Mouse (Mus musculus) testis, postnatal 10 days (tissue): ENCODE results near the gene Nova2.
A peak's percentile ranks its signal among the peaks of the same experiment; 100 is the strongest.

Source experiments
- DNase-seq: peaks from one replicate; pipeline ENCODE4 v3.0.0; 2021; ENCODE audit warnings: low spot score

Gene Nova2

DNA sequence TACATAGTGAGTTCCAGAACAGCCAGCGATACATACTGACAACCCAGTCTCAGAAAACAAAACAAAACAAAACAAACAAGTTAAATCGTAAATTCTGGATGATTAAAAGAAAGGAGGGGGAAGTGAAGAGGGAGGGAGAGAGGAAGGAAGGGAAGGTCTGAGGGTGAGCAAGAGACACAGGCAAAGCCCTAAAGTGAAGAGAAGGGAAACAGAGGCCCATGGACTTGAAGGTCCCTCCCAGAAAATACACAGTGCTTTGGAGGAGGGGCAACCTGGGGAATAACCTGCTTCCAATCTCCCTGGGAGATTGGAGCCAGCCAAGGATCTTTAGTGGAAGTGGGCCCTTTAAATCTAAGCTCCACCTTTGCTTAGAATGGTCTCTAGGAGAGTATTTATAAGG lies 61.4 kb downstream of the Nova2 start, which contains the start of gene Nanos2:
Gene Nanos2, plus strand, starts transcription at position 301 of the 400 bp plus-strand sequence.
- DNase-seq: no peak

DNA sequence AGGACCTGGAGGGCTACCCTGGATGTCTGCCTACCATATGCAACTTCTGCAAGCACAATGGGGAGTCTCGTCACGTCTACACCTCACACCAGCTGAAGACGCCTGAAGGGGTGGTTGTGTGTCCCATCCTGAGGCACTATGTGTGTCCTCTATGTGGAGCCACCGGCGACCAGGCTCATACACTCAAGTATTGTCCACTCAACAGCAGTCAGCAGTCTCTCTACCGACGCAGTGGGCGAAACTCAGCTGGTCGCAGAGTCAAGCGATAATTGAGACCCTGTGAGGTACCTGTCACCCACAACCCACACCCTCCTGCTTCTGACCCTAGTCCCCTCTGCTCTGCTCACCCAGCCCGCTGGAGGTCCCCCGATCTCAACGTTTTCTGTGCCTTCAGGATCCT lies 62.1 kb downstream of the Nova2 start:
- DNase-seq: no peak

DNA sequence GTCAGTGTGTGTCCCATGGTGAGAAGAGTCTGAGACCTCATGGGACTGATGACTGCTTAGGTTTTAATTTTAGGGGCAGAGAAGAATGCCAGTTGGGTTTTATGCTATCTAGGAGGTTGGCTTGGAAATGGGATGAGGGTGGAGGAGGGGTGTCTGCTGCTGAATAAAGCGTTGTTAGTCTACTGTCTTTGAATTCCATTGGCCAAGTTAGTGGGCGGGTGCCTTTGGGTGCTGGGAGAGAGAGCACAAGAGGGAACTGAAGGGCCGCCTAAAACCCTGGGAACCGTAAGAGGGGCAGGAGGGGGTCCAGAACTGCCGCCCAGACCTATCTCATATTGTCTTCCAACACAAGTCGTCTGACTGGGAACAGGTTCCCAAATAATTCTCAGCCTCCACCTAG lies 63.1 kb downstream of the Nova2 start:
- no peak for DNase-seq

DNA sequence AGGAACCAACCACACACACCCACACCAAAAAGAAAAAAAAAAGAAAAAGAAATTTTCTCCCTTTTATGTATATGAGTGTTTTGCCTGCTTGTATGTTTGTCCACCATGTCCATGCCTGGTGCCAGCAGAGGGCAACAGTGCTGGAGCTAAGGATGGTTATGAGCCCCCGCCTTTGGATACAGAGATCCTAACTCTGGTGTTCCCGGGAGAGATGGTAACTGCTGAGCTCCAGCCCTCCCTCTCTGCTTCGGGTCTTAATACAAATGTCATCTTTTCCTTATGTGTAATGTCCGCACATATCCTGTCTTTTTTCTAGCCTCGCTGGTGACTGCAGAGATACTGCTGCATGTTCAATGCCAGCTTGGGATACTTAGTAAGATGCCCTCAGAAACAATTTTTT lies 64.3 kb downstream of the Nova2 start:
- DNase-seq: no peak

DNA sequence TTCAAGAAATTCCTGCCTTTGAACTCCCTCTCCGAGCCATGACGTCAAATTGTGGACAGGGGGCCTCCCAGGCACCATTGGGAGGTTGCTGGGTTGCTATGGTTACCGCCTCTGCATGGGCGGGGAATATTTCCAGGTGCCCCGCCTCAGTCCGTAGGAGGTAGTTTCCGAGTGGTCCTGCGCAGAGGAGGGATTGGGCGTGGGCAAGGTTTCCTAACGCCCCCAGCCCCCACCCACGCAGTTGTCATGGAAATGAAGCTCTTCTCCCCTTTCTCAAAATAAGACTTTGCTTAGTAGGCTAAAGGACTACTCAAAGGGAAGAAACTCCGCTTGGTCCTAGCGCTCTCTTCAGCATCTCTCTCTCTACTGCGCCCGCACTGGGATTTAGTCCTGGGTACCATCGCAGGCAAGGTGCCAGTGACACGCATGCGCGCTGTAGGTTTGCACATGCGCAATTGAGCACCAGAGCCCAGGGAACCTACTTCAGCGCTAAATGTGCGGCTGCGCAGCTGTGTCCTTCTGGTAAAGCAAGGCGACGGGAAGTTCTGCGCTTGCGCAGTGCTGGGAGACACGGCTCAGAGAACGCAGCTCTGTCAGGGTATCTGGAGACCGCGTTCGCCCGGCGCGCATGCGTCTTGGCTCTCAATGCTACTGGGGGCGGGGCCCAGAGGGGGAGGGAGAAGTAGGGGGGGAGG lies 65.1 kb downstream of the Nova2 start, which contains the start of gene Mypop:
Gene Mypop, plus strand, starts transcription at position 645 of the 695 bp plus-strand sequence.
- peak; percentile 99 for DNase-seq

DNA sequence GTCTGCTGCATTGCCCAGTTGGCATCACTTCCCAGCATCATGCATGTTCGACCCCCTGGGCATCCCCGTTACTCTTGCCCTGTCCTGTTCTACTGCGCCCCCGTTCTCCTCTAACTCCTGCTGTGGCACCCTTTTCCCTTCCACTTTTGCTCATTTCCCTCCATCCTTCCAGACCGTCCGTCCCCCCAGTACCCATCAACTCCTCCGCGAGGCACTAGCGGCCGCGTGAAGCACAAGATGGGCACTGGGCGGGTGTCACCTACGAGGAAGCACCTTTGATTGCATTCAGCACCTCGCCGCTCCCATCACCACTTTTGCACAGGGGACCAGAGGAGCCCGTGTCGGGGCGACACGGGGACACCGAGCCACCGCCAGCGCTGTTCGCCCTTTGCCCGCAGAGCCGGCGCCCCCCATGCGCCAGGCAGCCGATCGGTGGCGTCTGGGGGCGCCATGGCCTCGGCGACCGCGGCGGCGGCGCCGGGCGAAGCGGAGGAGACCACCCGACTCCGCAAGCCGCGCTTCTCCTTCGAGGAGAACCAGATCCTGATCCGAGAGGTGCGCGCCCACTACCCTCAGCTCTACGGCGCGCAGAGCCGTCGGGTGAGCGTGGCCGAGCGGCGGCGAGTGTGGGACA lies 66.1 kb downstream of the Nova2 start:
- peak; percentile 54 for DNase-seq

DNA sequence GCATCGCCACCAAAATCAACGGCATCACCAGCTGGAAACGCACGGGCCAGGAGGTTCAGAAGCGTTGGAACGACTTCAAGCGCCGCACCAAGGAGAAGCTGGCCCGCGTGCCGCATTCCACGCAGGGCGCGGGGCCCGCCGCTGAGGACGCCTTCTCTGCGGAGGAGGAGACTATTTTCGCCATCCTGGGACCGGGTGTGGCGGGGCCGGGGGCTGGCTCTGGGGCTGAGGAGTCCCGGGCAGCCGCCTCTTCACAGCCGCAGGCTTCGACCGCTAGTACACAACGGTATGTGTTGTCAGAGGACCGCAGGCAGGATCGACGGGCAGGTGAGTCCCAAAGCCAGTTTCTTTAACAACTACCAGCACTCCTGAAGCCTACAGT lies 66.6 kb downstream of the Nova2 start:
- peak; percentile 58 for DNase-seq

DNA sequence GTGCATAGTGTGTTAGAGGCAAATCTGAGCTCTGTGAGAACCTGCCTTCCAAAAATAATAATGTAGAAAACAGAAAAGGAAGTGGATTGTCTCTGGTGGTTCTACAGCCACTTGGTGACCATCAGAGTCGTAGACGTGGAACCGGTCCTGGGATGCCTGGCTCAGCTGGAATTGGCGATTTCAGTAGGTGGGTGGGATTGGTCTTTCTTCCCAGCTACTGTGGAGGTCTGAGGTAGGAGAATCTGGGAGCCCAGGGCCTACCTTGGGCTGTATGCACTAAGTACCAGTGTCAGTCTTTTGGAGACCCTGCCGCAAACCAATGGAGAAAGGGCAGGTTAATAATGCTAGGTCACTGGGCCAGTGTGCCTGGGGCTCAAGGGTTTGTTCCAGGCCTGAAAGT lies 67.3 kb downstream of the Nova2 start:
- no peak for DNase-seq

DNA sequence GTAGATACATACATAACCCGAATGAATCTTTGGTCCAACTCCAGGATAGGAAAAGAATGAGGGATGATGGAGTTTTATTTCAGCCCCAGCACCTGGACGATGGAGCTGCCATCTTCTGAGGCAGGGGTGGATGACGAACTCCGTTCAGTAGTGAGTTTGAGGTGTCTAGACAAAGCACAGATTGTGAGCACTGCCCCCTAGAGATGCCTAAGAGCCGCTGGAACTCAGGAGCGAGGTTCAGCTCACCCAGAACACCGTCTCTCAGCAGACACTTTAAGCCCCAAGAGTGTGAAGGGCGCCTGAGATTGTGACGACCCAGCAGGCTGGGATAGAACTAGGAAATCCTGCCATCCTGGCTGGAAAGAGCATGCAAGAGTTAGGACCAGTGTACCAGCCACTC lies 73.1 kb downstream of the Nova2 start:
- DNase-seq: no peak

DNA sequence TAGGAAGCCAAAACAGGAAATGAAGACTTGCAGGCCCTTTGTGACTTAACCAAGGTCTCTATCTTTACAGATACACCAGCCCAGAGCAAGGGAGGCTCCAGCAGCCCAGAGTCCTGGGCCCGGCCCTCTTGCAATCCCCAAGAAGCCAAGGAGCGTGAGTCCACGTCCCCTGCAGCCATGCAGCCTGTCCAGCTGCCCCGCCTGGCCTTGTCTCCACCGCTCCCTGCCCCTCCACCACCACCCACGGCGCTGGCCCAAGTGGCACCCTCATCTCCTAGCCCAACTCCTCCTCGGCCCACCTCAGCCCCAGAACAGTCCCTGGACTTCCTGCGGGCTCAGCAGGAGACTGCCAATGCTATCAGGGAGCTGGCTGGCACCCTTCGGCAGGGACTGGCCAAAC lies 74.7 kb downstream of the Nova2 start:
- DNase-seq: no peak

DNA sequence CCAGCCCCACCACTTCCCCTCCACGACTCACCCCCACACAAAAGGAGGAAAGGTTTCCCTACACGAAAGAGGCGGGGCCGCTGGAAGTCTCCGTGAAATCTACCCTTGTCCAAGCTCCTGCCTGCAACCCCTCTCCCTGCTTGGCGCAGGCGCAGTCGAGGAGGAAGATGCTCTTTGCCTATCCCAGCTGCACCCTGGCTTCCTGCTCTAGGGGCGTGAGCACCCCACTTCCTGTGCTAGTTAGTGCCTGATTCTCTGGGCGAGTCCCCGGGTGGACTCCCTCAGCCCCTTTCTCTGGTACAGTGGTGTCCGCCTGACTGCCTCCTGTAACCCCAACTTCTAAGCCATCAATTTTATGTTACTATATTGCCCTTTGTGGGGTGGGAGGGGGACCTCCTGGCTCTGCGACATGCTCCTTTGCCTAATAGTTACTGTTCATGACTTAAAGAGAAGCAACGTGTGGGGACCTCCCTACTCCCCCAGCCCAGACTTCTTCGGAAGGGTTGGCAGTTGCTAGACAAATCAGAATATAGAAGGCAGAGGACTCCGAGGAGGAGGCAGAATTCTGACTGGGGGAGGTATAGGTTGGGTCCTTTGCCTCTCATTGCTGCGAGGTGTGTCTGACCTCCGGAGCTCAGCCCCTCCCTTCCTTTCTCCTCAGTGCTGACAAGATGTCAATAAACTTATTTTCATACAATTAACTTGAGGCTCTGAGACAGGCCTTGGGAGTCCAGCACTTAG lies 75.5 kb downstream of the Nova2 start:
- DNase-seq: peak; percentile 74

DNA sequence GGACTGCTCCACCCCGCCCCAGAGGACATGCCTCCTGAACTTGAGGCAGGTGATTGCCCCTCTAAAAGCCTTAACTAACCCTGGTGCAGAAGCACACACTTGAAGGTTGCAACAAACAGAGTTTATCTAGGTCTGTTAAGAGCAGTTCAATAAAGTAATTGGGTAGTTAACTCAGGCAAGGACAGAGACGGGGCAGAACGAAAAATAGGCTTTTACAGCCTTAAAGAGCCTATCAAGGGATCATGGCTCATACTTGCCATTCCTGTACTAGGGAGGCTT lies 76.1 kb downstream of the Nova2 start:
- no peak for DNase-seq

DNA sequence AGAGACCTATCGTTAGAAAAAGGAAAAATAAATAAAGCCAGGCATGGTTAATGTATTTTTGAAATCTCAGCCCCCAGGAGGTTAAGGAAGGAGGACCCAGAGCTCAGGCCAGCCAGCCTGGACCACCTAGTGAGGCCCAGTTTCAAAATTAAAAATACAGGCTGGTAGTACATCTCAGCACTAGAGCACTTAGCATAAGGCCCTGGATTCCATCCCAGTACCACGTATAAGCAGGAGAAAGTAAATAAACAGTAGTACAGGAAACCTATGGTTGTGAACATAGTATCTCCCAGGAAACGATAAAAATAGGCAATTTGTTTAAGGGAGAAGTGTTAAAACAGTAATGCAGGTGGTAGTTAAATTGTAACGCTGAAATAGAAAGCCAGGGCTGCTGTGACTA lies 76.4 kb downstream of the Nova2 start:
- DNase-seq: no peak

DNA sequence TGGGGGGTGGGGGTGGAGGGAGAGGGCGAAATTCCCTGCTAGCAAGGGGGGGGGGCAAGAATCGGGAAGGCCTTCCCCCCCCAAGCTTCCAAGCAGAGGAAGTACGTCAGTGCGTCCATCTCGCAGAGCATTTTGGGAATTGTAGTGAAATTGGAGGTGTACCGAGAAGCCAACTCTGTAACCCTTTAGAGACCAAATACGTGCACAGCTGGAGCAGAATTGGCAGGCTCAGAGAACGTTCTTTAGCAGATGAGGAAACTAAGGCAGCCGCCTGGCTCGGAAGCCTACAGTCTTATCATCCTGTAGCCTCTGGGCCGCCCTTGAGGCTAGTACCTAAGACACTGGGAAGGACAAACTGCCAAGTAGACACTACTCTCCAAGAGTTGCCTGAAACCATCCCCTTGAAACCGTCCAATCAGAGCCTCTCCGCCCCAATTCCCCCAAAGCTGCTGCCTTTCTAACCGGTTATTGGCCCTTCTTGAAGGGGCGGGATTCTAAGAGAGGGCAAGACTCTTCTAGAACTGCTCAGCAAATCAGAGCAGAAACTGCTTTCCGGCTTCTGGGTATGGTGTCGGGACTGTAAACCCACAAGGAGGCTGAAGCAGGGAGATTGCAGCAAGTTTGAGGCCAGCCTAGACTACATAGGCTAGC lies 77.3 kb downstream of the Nova2 start:
- peak; percentile 73 for DNase-seq

DNA sequence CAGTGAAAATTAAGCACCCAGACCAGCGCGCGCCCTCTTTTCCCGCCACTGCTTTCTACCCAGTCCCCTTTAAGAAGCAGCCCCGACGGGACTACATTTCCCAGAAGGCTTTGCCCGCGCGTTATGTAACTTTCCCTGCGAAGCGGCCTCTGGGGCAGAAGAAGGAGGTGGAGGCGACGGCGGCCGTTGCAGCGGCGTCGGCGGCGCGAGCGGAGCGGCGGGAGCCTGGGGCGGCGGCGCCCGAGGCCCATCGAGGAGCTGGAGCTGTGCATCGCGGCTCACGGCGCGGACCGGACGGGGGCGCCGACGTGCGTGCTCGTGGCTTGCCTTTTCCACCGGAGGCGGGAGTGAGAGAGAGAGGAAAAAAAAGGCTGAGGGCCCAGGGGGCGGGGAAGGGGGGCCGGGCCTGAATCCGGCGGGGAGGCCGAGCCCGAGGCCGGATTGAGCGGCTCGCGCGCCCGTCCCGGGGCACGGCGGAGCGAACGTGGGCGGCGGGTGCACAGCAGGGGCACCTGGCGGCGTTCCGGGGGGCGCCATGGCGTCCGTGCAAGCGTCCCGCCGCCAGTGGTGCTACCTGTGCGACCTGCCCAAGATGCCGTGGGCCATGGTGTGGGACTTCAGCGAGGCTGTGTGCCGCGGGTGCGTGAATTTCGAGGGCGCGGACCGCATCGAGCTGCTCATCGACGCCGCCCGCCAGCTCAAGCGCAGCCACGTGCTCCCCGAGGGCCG lies 78.4 kb downstream of the Nova2 start, which contains the start of gene Irf2bp1:
Gene Irf2bp1, plus strand, starts transcription at position 143 of the 729 bp plus-strand sequence.
- peak; percentile 93 for DNase-seq

DNA sequence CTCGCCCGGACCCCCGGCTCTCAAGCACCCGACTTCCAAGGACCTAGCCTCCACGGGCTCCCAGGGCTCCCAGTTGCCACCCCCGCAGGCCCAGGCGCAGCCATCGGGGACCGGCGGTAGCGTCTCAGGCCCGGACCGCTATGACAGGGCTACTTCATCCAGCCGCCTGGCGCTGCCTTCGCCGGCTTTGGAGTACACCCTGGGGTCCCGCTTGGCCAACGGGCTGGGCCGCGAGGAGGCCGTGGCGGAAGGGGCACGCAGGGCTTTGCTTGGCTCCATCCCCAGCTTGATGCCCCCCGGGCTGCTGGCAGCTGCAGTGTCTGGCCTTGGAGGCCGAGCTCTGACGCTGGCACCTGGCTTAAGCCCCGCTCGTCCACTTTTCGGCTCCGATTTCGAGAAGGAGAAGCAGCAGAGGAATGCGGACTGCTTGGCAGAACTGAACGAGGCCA lies 79.0 kb downstream of the Nova2 start:
- peak; percentile 72 for DNase-seq

DNA sequence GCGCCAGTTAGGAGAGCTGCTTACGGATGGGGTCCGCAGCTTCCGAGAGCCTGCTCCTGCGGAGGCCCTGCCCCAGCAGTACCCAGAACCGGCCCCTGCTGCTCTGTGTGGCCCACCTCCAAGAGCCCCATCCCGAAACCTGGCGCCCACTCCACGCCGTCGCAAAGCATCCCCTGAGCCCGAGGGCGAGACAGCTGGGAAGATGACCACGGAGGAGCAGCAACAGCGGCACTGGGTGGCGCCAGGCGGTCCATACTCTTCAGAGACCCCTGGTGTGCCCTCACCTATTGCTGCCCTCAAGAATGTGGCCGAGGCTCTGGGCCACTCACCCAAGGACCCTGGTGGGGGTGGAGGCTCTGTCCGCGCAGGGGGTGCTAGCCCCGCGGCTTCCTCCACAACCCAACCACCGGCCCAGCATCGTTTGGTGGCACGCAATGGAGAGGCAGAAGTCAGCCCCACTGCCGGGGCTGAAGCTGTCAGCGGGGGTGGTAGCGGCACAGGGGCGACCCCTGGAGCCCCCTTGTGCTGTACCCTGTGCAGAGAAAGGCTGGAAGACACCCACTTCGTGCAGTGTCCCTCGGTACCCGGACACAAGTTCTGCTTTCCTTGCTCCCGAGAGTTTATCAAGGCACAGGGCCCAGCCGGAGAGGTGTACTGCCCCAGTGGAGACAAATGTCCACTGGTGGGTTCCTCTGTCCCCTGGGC lies 79.9 kb downstream of the Nova2 start:
- DNase-seq: no peak

DNA sequence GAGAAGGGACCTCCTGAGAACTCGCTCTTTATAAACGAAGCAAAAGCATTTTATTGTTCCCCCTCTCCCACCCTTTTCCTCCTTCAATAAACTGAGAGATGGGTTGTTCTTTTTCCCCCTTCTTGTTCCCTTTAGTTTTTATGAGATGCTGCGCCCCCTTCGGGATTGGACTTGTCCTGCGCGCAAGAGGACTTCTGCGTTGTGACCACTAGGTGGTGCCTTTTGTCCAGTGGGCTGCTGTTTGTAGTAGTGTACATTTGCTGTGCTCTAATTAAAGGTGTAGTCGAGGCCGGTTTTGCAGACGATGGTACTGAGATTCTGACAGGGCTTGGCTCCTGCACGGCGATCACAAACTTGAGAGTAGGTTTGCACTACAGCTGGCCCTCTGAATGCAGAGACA lies 80.8 kb downstream of the Nova2 start:
- DNase-seq: peak; percentile 87

DNA sequence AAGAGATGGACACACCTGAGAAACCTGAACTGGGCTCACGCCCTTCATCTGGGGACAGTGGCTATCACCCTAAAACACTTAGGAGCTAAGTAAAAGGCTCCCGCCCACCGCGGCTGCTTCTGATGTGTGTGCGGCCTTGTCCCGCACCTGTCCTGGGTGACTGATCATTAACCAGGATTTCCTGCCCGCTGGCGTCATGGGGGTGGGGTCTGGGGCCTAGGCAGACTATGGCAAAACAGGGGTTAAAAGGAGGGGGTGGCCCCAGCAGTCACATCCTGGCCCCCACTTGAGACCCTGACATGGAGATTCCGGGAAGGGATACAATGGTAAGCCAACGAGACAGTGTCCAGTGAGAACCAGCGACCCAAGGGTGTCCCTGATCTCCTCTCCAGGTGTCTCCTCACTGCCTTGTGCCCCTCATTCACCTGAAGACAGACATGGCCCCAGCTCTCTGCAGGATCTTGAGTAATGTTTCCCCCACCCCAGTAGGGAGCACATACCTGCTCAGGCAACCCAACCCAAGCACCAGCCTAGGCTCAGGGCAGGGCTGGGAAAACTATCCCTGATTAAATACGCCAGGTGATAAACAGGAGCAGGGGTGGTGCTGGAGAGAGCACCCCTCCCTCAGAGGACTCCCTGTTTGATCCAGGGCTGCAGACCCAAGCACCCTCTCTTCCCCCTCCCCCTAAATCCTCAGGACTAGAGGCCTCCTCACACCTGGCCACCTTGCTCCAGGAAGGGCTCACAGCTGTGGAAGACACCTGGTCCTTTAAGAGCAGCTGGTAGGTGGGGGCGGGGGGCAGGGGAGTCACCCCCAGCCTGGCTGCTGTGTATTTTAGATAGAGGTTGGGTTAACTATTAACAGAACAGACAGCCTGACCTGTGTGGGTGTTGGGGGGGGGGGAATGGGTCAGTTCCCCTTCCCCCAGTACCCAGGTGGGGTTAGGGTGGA lies 81.6 kb downstream of the Nova2 start:
- no peak for DNase-seq

DNA sequence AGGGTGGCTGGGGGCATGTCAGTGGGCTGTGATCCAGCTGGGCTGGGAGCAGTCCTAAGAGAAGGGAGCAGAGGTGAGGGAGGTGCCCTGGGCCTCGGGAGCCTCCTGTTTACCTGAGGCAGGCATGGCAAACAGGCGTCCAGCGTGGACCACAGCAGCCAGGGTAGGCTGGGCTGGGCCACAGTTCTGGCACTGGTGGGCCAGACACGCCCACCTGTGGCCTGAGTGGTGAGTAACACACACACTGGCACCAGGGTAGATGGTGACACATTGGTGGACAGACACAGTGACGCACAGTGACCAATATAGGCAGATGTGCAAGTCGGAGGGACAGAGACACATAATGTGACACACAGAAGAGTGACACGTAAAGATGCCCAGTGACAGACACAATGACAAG lies 84.9 kb downstream of the Nova2 start:
- no peak for DNase-seq
